Mouse (Mus musculus): ENCODE data around the gene Fut11. TPM values are rescaled to one million over a fixed set of nuclear protein-coding genes. Genes with fewer than 3 reads are reported as not detected.

Fut11 gene
- polyA plus RNA-seq, 1 experiment from 2014 or later, result 20.0 TPM

DNA sequence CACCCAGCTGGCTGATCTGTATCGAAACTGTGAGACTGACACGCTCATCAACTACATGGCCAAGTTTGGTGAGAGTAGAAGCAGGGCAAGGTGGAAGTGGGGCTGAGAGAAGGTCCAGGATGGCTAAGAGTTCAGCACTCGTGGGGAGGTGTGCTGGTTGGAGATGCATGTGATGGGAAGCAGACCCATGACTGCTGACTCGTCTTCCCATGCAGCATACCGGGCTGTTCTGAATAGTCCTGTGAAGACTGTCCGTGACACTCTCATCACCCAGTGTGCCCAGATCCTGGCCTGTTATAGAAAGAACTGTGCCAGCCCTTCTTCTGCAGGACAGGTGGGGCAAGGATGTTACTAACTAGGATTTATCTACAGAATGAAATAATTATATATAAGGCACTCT lies 3.0 kb upstream of the Fut11 start:
- H3K4me2 ChIP-seq (ENCODE audit: low read depth, low read length), result no peak overlapping the region
- 94% methylated on average over 6 of the region's 6 CpGs for WGBS
- H3K9ac ChIP-seq (replicated peaks; ENCODE audit: low read depth, low read length), result no peak overlapping the region
- H3K4me3 ChIP-seq (ENCODE audit: low read depth, low read length), result no peak overlapping the region
- no peaks in the 10 kb centered on the region for H3K9me3 ChIP-seq (ENCODE audit: control insufficient read depth, low read length)
- no peak for ATAC-seq (ENCODE audit: low read depth)
- no peaks in the 10 kb centered on the region for H3K27me3 ChIP-seq (ENCODE audit: control insufficient read depth, insufficient read depth, low read length)
- no peak overlapping the region for H3K27ac ChIP-seq (ENCODE audit: low read depth, low read length)
- H3K4me1 ChIP-seq (ENCODE audit: control insufficient read depth, insufficient read depth, low read length), result peaks cover 13% of the 10 kb centered on the region
- H3K36me3 ChIP-seq (ENCODE audit: control insufficient read depth, insufficient read depth, low read length), result peaks cover 62% of the 10 kb centered on the region

GRCm38 (mm10) chr14:20693589-20694101 lies 1.1 kb upstream of the Fut11 start:
- no peak for ATAC-seq (ENCODE audit: low read depth)
- Histone ChIP-seq H3K27me3 (ENCODE audit: control insufficient read depth, insufficient read depth, low read length) (no peaks in the 10 kb centered on the region), H3K4me1 (ENCODE audit: control insufficient read depth, insufficient read depth, low read length) (peaks cover 32% of the 10 kb centered on the region), H3K36me3 (ENCODE audit: control insufficient read depth, insufficient read depth, low read length) (peaks cover 44% of the 10 kb centered on the region), H3K27ac (ENCODE audit: low read depth, low read length) (no peak overlapping the region), H3K4me3 (ENCODE audit: low read depth, low read length) (no peak overlapping the region), H3K9ac (replicated peaks; ENCODE audit: low read depth, low read length) (no peak overlapping the region), H3K4me2 (ENCODE audit: low read depth, low read length) (no peak overlapping the region), H3K9me3 (ENCODE audit: control insufficient read depth, low read length) (no peaks in the 10 kb centered on the region)
- WGBS, result 94% methylated on average over 10 of the region's 10 CpGs

GRCm38 (mm10) chr14:20694185-20694883 lies 434 bp upstream of the Fut11 start:
- Histone ChIP-seq H3K36me3 (ENCODE audit: control insufficient read depth, insufficient read depth, low read length) (peaks cover 37% of the 10 kb centered on the region), H3K27ac (ENCODE audit: low read depth, low read length) (peak overlapping the region; percentile 97), H3K9me3 (ENCODE audit: control insufficient read depth, low read length) (no peaks in the 10 kb centered on the region), H3K4me2 (ENCODE audit: low read depth, low read length) (peak overlapping the region; percentile 68), H3K4me1 (ENCODE audit: control insufficient read depth, insufficient read depth, low read length) (peaks cover 37% of the 10 kb centered on the region), H3K27me3 (ENCODE audit: control insufficient read depth, insufficient read depth, low read length) (no peaks in the 10 kb centered on the region), H3K4me3 (ENCODE audit: low read depth, low read length) (peak overlapping the region; percentile 90), H3K9ac (replicated peaks; ENCODE audit: low read depth, low read length) (peak overlapping the region; percentile 85)
- ATAC-seq (ENCODE audit: low read depth), result peak; percentile 38
- 49% methylated on average over 13 of the region's 13 CpGs for WGBS

DNA sequence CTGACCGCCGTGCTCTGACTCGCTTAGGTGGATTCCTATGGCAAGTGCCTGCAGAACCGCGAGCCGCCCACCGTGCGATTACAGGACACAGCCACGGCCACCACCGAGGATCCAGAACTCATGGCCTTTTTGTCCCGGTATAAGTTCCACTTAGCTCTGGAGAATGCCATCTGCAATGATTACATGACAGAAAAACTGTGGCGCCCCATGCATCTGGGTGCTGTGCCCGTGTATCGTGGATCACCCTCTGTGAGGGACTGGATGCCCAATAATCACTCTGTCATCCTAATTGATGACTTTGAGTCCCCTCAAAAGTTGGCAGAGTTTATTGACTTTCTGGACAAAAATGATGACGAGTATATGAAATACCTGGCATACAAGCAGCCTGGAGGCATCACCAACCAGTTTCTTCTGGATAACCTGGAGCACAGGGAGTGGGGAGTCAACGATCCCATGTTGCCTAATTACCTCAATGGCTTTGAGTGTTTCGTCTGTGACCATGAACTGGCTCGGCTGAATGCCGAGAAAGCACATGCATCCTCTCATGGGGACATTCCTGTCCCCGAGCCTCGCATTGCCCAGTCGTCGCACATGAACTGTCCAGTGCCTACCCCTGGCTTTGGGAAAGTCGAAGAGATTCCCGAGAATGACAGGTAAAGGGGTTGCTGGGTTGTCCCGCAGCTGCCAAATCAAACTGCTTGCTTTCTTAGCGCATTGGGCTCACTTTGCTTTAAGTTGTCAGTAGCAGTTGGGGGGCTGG lies 1.2 kb downstream of the Fut11 start:
- peaks cover 24% of the 10 kb centered on the region for H3K36me3 ChIP-seq (ENCODE audit: control insufficient read depth, insufficient read depth, low read length)

GRCm38 (mm10) chr14:20696986-20697385 lies 2.2 kb downstream of the Fut11 start:
- no peak for ATAC-seq (ENCODE audit: low read depth)
- 4% methylated on average over 1 of the region's 1 CpGs for WGBS
- H3K27ac ChIP-seq (ENCODE audit: low read depth, low read length), result no peak overlapping the region
- H3K9me3 ChIP-seq (ENCODE audit: control insufficient read depth, low read length), result no peaks in the 10 kb centered on the region
- no peak overlapping the region; the same call in 1 of the 2 replicates for H3K9ac ChIP-seq (replicated peaks; ENCODE audit: low read depth, low read length)
- H3K36me3 ChIP-seq (ENCODE audit: control insufficient read depth, insufficient read depth, low read length), result peaks cover 14% of the 10 kb centered on the region
- H3K4me1 ChIP-seq (ENCODE audit: control insufficient read depth, insufficient read depth, low read length), result peaks cover 53% of the 10 kb centered on the region
- H3K4me3 ChIP-seq (ENCODE audit: low read depth, low read length), result peak overlapping the region; percentile 90
- H3K27me3 ChIP-seq (ENCODE audit: control insufficient read depth, insufficient read depth, low read length), result no peaks in the 10 kb centered on the region
- H3K4me2 ChIP-seq (ENCODE audit: low read depth, low read length), result peak overlapping the region; percentile 68

More for the DNA sequence above, 1.2 kb downstream of the Fut11 start:
- WGBS, result 11% methylated on average over 24 of the region's 27 CpGs
- Histone ChIP-seq H3K9ac (replicated peaks; ENCODE audit: low read depth, low read length) (peak overlapping the region; percentile 85), H3K4me1 (ENCODE audit: control insufficient read depth, insufficient read depth, low read length) (peaks cover 43% of the 10 kb centered on the region), H3K4me3 (ENCODE audit: low read depth, low read length) (peak overlapping the region; percentile 90), H3K27me3 (ENCODE audit: control insufficient read depth, insufficient read depth, low read length) (no peaks in the 10 kb centered on the region), H3K9me3 (ENCODE audit: control insufficient read depth, low read length) (no peaks in the 10 kb centered on the region), H3K4me2 (ENCODE audit: low read depth, low read length) (peak overlapping the region; percentile 68), H3K27ac (ENCODE audit: low read depth, low read length) (peak overlapping the region; percentile 97)
- ATAC-seq (ENCODE audit: low read depth), result no peak; the same call in none of the 2 replicates

DNA sequence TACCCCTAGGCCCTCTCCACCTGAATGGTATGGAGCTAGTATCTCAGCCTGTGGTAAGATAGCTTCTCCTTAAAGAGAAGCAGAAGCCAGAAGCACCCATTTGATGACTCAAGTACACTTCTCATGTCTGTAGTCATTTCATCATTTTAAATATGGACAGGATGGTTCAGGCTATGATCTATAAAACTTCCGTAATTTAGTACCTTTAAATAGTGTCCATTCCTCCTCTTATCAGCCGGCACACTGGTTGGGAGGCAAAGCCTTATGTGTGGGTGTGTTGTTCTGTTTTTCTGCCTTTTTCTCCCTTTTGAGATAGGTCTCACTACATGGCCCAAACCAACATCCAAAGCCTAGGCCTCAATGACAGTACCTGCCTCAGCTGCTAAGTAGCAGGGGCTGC lies 3.7 kb downstream of the Fut11 start:
- 90% methylated on average over 2 of the region's 2 CpGs for WGBS
- no peaks in the 10 kb centered on the region for H3K27me3 ChIP-seq (ENCODE audit: control insufficient read depth, insufficient read depth, low read length)
- H3K4me2 ChIP-seq (ENCODE audit: low read depth, low read length), result no peak overlapping the region
- H3K9ac ChIP-seq (replicated peaks; ENCODE audit: low read depth, low read length), result 0 out of 2 replicates have a peak overlapping the region, but pooled peaks have one; percentile 3
- 0 out of 2 replicates have a peak overlapping the region, but pooled peaks have one; percentile 90 for H3K4me3 ChIP-seq (ENCODE audit: low read depth, low read length)
- no peaks in the 10 kb centered on the region for H3K9me3 ChIP-seq (ENCODE audit: control insufficient read depth, low read length)
- H3K27ac ChIP-seq (ENCODE audit: low read depth, low read length), result no peak overlapping the region
- no peak for ATAC-seq (ENCODE audit: low read depth)
- H3K36me3 ChIP-seq (ENCODE audit: control insufficient read depth, insufficient read depth, low read length), result peaks cover 5% of the 10 kb centered on the region
- peaks cover 54% of the 10 kb centered on the region for H3K4me1 ChIP-seq (ENCODE audit: control insufficient read depth, insufficient read depth, low read length)

GRCm38 (mm10) chr14:20700362-20700761 lies 5.6 kb downstream of the Fut11 start:
- no peaks in the 10 kb centered on the region for H3K9me3 ChIP-seq (ENCODE audit: control insufficient read depth, low read length)
- peaks cover 53% of the 10 kb centered on the region for H3K4me1 ChIP-seq (ENCODE audit: control insufficient read depth, insufficient read depth, low read length)
- H3K27ac ChIP-seq (ENCODE audit: low read depth, low read length), result no peak overlapping the region
- no peak overlapping the region for H3K9ac ChIP-seq (replicated peaks; ENCODE audit: low read depth, low read length)
- WGBS, result 88% methylated on average over 3 of the region's 3 CpGs
- no peak for ATAC-seq (ENCODE audit: low read depth)
- H3K4me3 ChIP-seq (ENCODE audit: low read depth, low read length), result no peak overlapping the region
- H3K4me2 ChIP-seq (ENCODE audit: low read depth, low read length), result no peak overlapping the region
- no peaks in the 10 kb centered on the region for H3K36me3 ChIP-seq (ENCODE audit: control insufficient read depth, insufficient read depth, low read length)
- no peaks in the 10 kb centered on the region for H3K27me3 ChIP-seq (ENCODE audit: control insufficient read depth, insufficient read depth, low read length)

DNA sequence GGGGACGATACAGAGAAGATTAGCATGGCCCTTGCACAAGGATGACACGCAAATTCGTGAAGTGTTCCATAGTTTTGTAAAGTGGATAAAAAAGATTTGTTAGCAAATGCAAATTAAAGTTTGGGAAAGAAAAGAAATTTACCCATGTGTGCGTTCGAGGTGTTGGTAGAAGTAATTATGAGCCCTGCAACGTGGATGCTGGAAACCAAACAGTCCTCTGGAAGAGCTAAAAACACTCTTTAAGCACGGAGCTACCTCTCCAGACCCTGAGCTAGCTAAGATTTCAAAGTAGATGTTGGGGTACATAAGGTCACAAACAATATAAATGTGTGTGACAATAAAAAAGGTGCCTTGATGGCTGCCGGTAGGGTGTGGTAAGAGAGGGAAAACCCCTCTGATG lies 6.8 kb downstream of the Fut11 start:
- Histone ChIP-seq H3K27ac (ENCODE audit: low read depth, low read length) (no peak overlapping the region), H3K4me3 (ENCODE audit: low read depth, low read length) (peak overlapping the region; percentile 79; the same call in 1 of the 2 replicates), H3K4me1 (ENCODE audit: control insufficient read depth, insufficient read depth, low read length) (peaks cover 46% of the 10 kb centered on the region), H3K36me3 (ENCODE audit: control insufficient read depth, insufficient read depth, low read length) (no peaks in the 10 kb centered on the region), H3K9ac (replicated peaks; ENCODE audit: low read depth, low read length) (no peak overlapping the region), H3K27me3 (ENCODE audit: control insufficient read depth, insufficient read depth, low read length) (no peaks in the 10 kb centered on the region), H3K9me3 (ENCODE audit: control insufficient read depth, low read length) (no peaks in the 10 kb centered on the region), H3K4me2 (ENCODE audit: low read depth, low read length) (peak overlapping the region; percentile 65)
- 86% methylated on average over 8 of the region's 8 CpGs for WGBS
- no peak for ATAC-seq (ENCODE audit: low read depth)

Measured in neural tube, embryonic 14.5 days (tissue).